Mouse (Mus musculus): ENCODE measurements around the gene Actr8. TPM values are rescaled to one million over a fixed set of nuclear protein-coding genes. Genes with fewer than 3 reads are reported as not detected.

Actr8 gene
- total and polyA plus RNA-seq, 3 experiments = 10.6 to 57.0 (median 55.7) TPM

DNA sequence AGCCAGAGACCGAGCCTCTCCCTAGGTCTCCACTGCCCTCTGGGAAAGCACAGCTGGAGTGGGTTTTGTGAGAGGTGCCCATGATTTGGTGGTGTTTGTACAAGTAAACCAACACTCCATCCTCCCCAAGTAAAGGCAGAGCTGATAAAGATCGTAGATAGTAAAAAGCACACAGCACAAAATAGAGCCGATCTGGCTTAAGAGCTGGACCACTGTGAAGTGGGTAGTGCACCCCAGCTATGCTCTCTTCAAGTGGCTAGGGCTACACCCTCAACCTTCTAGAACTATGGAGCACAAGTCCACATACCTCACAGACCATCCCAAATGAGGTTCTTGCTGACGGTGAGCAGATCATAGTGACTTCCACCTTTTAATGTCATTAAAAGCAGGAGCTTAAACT is 61.3 kb downstream of the Actr8 start:
- DNase-seq = no peak

DNA sequence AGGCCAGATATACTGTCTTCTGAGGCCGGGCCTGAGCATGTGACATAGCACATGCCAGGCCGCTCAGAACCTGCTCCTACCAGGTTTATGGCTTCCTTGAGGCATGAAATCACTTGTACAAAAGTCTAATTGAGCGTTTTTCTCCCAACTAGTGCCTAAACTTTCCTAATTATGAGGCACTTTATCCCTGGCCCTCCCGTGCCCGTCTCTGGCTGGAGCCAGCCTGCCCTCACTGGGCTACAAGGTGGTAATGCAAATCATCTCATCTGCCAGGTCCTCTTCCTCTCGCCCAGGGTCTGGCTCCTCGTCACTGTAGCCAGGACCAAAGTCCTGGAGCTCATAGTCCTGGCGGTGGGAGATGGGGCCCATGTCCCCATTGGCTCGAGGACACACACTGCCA is 63.7 kb downstream of the Actr8 start:
- DNase-seq = no peak

DNA sequence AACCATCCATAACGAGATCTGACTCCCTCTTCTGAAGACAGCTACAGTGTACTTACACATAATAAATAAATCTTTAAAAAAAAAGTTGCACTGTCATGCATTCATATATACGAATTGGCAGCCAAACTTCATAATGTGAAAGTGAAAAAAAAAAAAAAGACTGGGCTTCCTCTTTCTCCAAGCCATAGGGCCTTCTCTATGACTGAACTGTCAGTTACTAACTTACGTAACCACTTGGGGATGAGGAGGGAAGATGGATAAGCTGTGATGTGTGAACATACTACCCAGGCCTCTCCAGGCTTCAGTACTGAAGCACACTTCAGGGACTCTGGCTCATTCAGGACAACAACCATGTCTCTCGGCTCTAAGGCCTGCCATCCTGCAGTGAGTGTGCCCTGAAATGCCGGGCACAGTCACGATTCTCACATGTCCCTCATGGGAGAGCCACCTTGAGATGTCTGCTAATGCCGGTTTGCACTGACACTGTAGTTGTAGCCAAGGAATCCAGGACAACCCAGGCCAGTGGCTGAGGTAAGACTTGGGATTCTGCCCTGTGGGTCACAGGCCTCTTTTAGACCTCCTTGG is 65.3 kb downstream of the Actr8 start:
- DNase-seq = no peak

DNA sequence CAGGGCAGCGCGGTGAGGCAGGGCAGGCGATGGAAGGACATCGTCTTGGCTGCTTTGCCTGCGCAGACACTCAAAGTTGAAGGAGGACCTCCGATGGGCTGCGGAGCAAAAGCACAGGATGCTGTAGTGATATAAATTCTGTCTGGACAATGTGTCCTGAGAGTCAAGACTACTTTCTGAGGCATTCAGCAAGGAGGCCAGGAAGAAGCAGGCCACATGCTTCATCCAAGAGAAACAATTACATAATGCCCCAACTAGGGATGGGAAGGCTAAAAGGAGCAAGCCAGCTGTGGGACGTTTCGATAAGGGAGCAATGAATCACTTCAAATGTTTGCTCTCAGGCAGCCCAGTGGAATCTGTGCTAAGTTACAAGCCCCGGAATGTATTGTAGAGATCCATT is 67.1 kb downstream of the Actr8 start:
- DNase-seq = peak; percentile 15

DNA sequence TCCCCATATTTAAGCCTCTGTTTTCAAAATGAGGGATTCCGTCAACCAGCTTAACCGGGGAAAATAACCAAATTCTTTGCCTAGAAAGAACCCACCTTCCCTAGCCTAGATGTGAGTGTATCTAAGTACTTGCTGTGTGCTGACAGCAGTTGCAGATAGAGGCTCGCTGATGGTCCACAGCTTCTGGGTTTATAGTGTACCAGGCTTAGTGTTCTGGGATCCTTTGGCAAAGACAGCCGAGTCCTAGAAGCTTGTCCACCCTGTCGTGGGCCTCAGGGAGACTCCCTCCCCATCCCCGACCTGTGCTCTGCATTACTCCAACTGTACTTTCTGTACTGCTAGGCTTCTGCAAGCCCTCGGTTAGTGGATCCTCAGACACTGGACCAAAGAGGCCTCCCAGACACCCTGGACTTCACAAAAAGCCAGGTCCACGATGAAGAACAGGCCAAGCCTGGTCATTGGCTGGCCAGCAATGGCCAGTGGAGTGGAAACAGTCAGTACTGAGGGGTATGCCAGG is 67.6 kb downstream of the Actr8 start:
- DNase-seq = no peak

DNA sequence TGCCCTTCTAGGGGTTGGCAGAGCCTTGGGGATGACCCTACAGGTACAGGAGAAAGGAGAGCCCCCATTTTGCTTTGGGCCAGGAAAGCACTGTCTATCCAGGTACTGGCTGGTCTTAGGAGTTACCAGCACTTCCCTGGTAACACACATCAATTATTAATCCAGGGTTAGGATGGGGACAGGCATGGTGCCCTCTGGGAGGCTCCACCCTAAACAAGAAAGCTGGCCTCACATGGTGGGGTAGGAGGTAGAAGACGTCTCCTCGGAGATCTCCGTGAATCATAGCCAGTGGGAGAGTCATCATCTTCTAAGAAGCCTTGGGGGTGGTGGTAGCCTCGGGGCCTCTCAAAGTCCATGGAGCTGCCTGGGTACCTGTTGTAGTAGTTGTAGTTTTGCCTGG is 68.8 kb downstream of the Actr8 start:
- no peak for DNase-seq

DNA sequence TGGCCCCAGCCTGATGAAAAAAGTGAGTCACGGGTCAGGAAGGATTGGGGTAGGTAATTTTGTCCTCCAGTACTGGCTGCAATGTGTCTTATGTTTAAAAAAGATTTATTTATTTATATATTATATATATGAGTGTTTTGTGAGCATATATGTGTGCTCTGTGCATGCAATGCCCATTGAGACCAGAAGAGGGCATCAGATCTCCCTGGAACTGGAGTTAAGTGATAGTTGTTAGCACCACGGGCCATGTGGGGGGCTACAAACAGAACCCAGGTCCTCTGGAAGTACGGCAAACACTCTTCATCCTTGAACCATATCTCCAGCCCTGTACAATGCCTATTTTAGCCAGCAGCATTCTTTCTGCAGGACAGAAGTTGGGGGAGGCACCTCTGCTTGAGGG is 69.9 kb downstream of the Actr8 start:
- DNase-seq = no peak

DNA sequence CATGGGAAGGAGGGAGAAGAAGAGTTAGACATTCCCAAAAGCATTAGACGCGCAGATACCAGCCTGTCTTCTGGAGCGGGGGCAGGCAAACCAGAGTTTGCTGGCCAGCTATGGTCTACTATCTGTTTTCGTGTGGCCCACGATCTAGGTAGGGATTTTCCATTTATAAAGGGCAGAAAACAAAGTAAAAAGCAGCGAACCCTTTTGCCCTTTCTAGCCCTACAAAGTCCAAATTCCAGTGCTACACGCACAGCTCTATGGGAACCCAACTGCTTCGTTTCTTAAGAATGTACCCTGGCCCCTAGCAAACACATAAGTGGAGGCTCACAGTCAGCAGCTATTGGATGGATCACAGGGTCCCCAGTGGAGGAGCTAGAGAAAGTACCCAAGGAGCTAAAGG is 72.1 kb downstream of the Actr8 start:
- DNase-seq = no peak

DNA sequence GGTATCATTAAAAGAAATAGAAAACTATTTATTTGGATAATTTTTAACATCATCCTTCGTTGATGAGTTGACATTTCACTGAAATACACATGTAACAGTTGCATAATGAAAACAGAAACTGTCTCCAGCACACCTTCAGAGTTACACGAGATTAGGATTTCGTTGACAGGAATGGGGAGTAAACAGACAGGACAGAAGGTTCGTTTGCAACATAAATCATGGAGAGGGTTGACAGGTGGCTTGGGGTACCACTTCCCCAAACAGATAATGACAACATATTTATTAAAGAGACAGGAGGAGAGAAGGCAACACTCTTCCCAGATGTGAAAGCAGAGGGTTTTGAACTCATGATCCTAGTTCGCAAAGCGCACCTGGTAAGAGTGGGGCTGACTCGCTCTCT is 76.8 kb downstream of the Actr8 start:
- DNase-seq = no peak

Small RNA genes lying within 50 kb of the gene (microRNA-seq; reads per million reads assigned to microRNA genes)
- gene Mir6947 = 0 to 0.66 reads per million in 2 experiments

Other genes with a start within 250 kb of the Actr8 start
- 100 to 1,000 TPM in 1 of 2 experiments, 10 to 100 TPM in 1; 78.3 to 122 TPM for gene Selenok, start 10.0 kb upstream of the Actr8 start, total RNA-seq (2021)
- 3.8 and 5.5 TPM in 2 replicates for gene Selenok, start 10.0 kb upstream of the Actr8 start, polyA plus RNA-seq (2012; rRNA removed)
- 1 to 10 TPM; 1.8 to 3.2 TPM for gene Il17rb, start 30.6 kb downstream of the Actr8 start, total RNA-seq (2021)
- gene Il17rb, start 30.6 kb downstream of the Actr8 start, polyA plus RNA-seq (2012; rRNA removed) = 1.1 TPM in 2 replicates
- gene Chdh, start 30.7 kb downstream of the Actr8 start, total RNA-seq (2021) = 10 to 100 TPM; 13.2 to 24.5 TPM
- 5.5 and 9.7 TPM in 2 replicates for gene Chdh, start 30.7 kb downstream of the Actr8 start, polyA plus RNA-seq (2012; rRNA removed)

Data from adrenal gland, adult 2 months (tissue).